Mouse (Mus musculus) embryonic facial prominence, embryonic 10.5 days (tissue): ENCODE measurements around the gene Tal1. TPM values are rescaled to one million over a fixed set of nuclear protein-coding genes. Genes with fewer than 3 reads are reported as not detected.
A peak's percentile ranks its signal among the peaks of the same experiment; 100 is the strongest.

Experiments
- DNase-seq: peaks from one replicate; pipeline ENCODE4 v3.0.0-alpha.2; 2017; ENCODE audit warnings: low spot score
- H3K27ac ChIP-seq: fragments of 300-500 bp; sonication (generic); replicated peaks from 2 replicates; pipeline ENCODE4 v1.5.1; 2016; ENCODE audit warnings: mild to moderate bottlenecking
- H3K27me3 ChIP-seq: fragments of 300-500 bp; sonication (generic); replicated peaks from 2 replicates; pipeline ENCODE4 v1.6.1; 2016; ENCODE audit warnings: low read depth, mild to moderate bottlenecking; ENCODE audit not compliant: poor library complexity, severe bottlenecking
- H3K36me3 ChIP-seq: fragments of 300-500 bp; sonication (generic); replicated peaks from 2 replicates; pipeline ENCODE4 v1.6.1; 2016; ENCODE audit warnings: mild to moderate bottlenecking, moderate library complexity
- H3K4me1 ChIP-seq: fragments of 300-500 bp; sonication (generic); 2 replicates; pipeline ENCODE4 v1.6.1; 2016
- H3K4me3 ChIP-seq: fragments of 300-500 bp; sonication (generic); 2 replicates; pipeline ENCODE4 v1.5.1; 2016; ENCODE audit warnings: mild to moderate bottlenecking, moderate library complexity
- H3K9me3 ChIP-seq: fragments of 300-500 bp; sonication (generic); 2 replicates; pipeline ENCODE4 v1.6.1; 2016; ENCODE audit warnings: mild to moderate bottlenecking
- WGBS: fragments of 180-500 bp; shearing (Covaris S2); methylation state at CpG from one replicate; pipeline ENCODE4 v1.1.7; 2016; 5-methylcytosine and 5-hydroxymethylcytosine counted together
- polyA plus RNA-seq: library from polyadenylated mRNA; unstranded; fragments of >200 nt; fragmentation: Nextera tagmentation; extraction: Ambion mirVana; gene quantifications from 2 replicates; pipeline ENCODE4 v1.2.1, GENCODE M21; 2016

Tal1 gene
- polyA plus RNA-seq, 1 experiment from 2014 or later = 1.7 TPM

GRCm38 (mm10) chr4:115078892-115079820, 22.9 kb downstream of the Tal1 start:
- H3K36me3 ChIP-seq = no peaks in the 10 kb centered on the region
- peaks cover 21% of the 10 kb centered on the region for H3K4me1 ChIP-seq
- DNase-seq = peak; percentile 46
- peak overlapping the region; percentile 41 for H3K27ac ChIP-seq
- 19% methylated on average over 10 of the region's 10 CpGs for WGBS
- peaks cover 43% of the 10 kb centered on the region for H3K27me3 ChIP-seq
- H3K9me3 ChIP-seq = no peaks in the 10 kb centered on the region
- H3K4me3 ChIP-seq = no peak overlapping the region

DNA sequence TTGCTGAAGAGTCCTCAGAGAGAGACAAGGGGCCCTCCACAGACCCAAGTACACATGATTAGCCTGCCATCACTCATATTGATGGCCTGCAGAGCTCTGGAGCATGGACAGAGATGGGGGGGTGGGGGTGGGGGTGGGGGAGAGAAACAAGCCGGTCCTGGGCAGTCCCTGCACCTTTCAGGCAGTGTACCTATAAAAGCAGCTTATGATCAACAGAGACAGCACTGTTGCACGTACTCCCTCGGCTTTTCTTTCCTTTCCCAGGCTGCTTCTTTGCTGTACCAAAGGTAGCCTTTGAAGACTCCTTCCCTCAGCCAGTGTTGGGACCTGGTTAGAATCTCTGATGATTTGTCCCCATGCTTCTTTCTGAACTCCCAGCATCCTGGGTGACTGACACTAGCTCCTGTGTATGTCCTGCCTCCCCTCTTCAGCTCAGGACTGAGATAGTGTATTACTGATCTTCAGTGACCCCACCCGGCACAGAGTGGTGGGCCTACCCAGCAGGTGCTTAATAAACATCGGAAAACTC, 23.7 kb downstream of the Tal1 start:
- Histone ChIP-seq H3K4me1 (peaks cover 21% of the 10 kb centered on the region), H3K27me3 (peaks cover 41% of the 10 kb centered on the region), H3K9me3 (no peaks in the 10 kb centered on the region), H3K27ac (peak overlapping the region; percentile 41), H3K4me3 (no peak overlapping the region), H3K36me3 (no peaks in the 10 kb centered on the region)
- WGBS = 17% methylated on average over 5 of the region's 5 CpGs
- DNase-seq = no peak

- Histone ChIP-seq H3K36me3 (no peaks in the 10 kb centered on the region), H3K4me1 (peaks cover 16% of the 10 kb centered on the region), H3K27me3 (peaks cover 47% of the 10 kb centered on the region), H3K9me3 (no peaks in the 10 kb centered on the region), H3K4me3 (no peak overlapping the region), H3K27ac (no peak overlapping the region)
- 83% methylated on average over 3 of the region's 3 CpGs for WGBS
- no peak for DNase-seq
Observed at GRCm38 (mm10) chr4:115083031-115083430, 26.8 kb downstream of the Tal1 start.

- no peaks in the 10 kb centered on the region for H3K36me3 ChIP-seq
- H3K27me3 ChIP-seq = peaks cover 59% of the 10 kb centered on the region
- H3K9me3 ChIP-seq = no peaks in the 10 kb centered on the region
- DNase-seq = peak; percentile 72
- H3K4me3 ChIP-seq = no peak overlapping the region
- H3K27ac ChIP-seq = no peak overlapping the region
- peaks cover 4% of the 10 kb centered on the region for H3K4me1 ChIP-seq
- 21% methylated on average over 6 of the region's 6 CpGs for WGBS
Observed at GRCm38 (mm10) chr4:115085522-115086095, 29.4 kb downstream of the Tal1 start.

- Histone ChIP-seq H3K4me1 (peaks cover 8% of the 10 kb centered on the region), H3K9me3 (no peaks in the 10 kb centered on the region), H3K27ac (no peak overlapping the region), H3K4me3 (no peak overlapping the region), H3K36me3 (no peaks in the 10 kb centered on the region), H3K27me3 (peaks cover 60% of the 10 kb centered on the region)
- DNase-seq = no peak
- 69% methylated on average over 4 of the region's 4 CpGs for WGBS
Observed at GRCm38 (mm10) chr4:115086257-115086656, 30.0 kb downstream of the Tal1 start.

GRCm38 (mm10) chr4:115086763-115087415, 30.7 kb downstream of the Tal1 start:
- no peak overlapping the region for H3K27ac ChIP-seq
- peaks cover 8% of the 10 kb centered on the region for H3K4me1 ChIP-seq
- peaks cover 58% of the 10 kb centered on the region for H3K27me3 ChIP-seq
- no peaks in the 10 kb centered on the region for H3K9me3 ChIP-seq
- DNase-seq = no peak
- WGBS = 58% methylated on average over 3 of the region's 3 CpGs
- H3K36me3 ChIP-seq = no peaks in the 10 kb centered on the region
- no peak overlapping the region for H3K4me3 ChIP-seq

DNA sequence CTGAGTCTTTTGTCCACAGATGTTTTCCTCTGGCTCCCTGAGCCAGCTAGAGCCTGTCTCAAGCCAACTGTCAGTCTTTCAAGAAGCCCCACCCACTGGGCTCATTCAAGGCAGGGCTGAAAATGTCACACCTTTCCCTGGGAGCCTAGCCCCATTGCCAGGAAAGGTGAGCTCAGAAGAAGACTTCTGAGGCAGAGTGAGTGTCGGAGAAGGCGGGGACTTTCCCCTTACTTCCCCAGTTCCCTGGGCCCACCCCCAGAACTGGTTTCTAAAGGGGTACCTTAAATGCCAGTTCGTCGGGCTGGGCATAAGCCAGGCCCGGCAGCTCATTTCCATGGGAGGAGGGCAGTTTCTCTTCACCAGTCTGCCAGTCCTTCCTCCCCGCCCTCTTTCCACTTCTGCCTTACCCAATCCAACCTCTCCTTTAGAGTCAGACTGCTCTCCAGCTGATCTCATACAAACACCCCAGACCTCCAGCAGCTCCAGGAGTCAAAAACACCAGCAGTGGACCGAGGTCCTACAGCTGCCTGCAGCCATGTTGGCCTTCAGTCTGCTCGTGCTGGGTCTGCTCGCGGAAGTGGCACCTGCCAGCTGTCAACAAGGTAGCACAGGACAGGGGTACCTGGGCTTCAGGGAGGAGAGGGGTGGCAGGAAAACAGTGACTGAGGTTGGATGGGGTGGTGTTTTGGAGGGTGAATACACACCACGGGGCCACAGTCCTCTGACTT, 32.5 kb downstream of the Tal1 start, which contains the start of gene Pdzk1ip1:
TSS of gene Pdzk1ip1 (plus strand) at position 98 of the 728 bp plus-strand sequence.
- no peak for DNase-seq
- peaks cover 69% of the 10 kb centered on the region for H3K27me3 ChIP-seq
- WGBS = 20% methylated on average over 11 of the region's 11 CpGs
- no peak within 1 kb of the TSS for H3K4me3 ChIP-seq
- H3K4me1 ChIP-seq = peaks cover 8% of the 10 kb centered on the region
- no peaks in the 10 kb centered on the region for H3K9me3 ChIP-seq
- H3K36me3 ChIP-seq = no peaks in the 10 kb centered on the region
- H3K27ac ChIP-seq = no peak within 1 kb of the TSS; the same call in 1 of the 2 replicates

- H3K27me3 ChIP-seq = peaks cover 87% of the 10 kb centered on the region
- no peaks in the 10 kb centered on the region for H3K36me3 ChIP-seq
- no peak overlapping the region for H3K4me3 ChIP-seq
- no peaks in the 10 kb centered on the region for H3K9me3 ChIP-seq
- 69% methylated on average over 2 of the region's 2 CpGs for WGBS
- peaks cover 11% of the 10 kb centered on the region for H3K4me1 ChIP-seq
- no peak for DNase-seq
- no peak overlapping the region for H3K27ac ChIP-seq
Observed at GRCm38 (mm10) chr4:115090592-115090991, 34.4 kb downstream of the Tal1 start.

DNA sequence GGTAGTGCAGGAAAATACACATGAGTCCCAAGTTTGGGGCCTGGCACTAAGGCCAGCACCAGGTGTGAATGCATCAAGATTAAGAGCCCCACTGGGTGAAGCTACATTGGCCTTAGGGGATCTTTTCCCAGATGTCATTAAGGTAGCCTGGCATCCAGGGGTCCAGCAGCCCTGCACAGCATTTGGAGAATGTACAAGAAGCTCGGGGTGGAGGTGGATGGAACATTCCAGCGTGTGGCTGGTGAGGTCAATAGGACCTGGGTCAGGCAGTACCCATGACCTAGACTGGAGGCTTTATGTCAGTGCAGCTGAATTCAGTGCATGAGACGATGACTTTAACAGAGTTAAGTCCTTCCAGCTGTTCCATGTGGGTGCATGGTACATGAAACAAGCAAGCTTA, 35.6 kb downstream of the Tal1 start:
- peaks cover 23% of the 10 kb centered on the region for H3K4me1 ChIP-seq
- H3K27ac ChIP-seq = no peak overlapping the region
- no peaks in the 10 kb centered on the region for H3K9me3 ChIP-seq
- 77% methylated on average over 3 of the region's 3 CpGs for whole genome bisulfite sequencing
- H3K27me3 ChIP-seq = peaks cover 92% of the 10 kb centered on the region
- H3K4me3 ChIP-seq = no peak overlapping the region
- no peak for DNase-seq
- no peaks in the 10 kb centered on the region for H3K36me3 ChIP-seq

DNA sequence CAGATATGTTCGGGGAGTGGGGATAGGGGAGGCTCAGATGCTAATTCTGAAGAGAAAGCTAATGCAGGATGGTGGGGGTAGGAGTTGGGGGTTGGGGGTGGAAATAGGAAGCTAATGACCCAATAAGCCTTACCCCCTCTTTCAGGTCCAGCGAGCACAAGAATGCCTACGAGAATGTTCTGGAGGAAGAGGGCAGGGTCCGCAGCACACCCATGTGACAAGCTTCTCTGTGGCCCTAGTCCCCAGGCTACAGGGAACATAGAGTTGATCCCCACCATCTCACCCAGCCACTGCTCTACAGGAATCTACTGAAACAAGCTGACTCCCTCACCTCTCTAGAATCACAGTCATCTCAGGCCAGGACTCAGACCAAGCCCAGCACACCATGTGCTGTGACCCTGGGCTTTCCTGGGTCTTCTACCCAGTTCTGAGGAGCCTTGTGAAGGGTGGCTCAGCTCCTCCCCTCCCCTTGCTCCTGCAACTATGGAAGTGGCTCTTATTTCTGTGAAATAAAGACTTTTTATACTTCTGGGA, 37.2 kb downstream of the Tal1 start:
- Histone ChIP-seq H3K4me3 (no peak overlapping the region), H3K4me1 (peaks cover 27% of the 10 kb centered on the region), H3K27ac (0 out of 2 replicates have a peak overlapping the region, but pooled peaks have one; percentile 10), H3K9me3 (no peaks in the 10 kb centered on the region), H3K36me3 (no peaks in the 10 kb centered on the region), H3K27me3 (peaks cover 83% of the 10 kb centered on the region)
- DNase-seq = no peak
- WGBS = 75% methylated on average over 4 of the region's 4 CpGs

DNA sequence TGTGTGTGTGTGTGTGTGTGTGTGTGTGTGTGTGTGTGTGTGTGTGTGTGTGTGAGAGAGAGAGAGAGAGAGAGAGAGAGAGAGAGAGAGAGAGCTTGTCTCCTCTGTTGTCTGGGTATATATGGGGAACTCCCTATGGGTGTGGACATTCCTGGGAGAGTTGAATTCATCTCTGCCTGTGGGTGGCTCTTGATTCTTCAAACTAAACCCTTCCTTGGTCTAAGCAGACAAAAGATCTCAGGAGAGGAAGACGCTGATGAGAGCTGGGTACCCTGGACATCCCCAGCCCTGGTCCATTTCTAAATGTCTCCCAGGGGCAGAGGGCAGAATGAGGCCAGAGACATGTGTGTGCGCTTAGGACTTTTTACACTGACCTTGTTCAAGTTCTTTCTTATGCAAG, 37.8 kb downstream of the Tal1 start:
- Histone ChIP-seq H3K27ac (no peak overlapping the region), H3K36me3 (no peaks in the 10 kb centered on the region), H3K27me3 (peaks cover 77% of the 10 kb centered on the region), H3K9me3 (no peaks in the 10 kb centered on the region), H3K4me3 (no peak overlapping the region), H3K4me1 (peaks cover 27% of the 10 kb centered on the region)
- 81% methylated on average over 2 of the region's 2 CpGs for WGBS
- DNase-seq = no peak
